Mouse (Mus musculus) liver, postnatal 0 days (tissue): ENCODE data around the gene Arhgap15.

ENCODE experiments used
- CTCF ChIP-seq: sonication (generic); IDR thresholded peaks from 2 replicates; pipeline ENCODE4 v1.5.1; 2016; ENCODE audit warnings: antibody characterized with exemption, low read depth
- EP300 ChIP-seq: IDR thresholded peaks from 2 replicates; pipeline ENCODE4 v1.6.1; 2016; ENCODE audit warnings: antibody characterized with exemption, low read depth, mild to moderate bottlenecking

GRCm38 (mm10) chr2:44129533-44129932 is 380.9 kb downstream of the Arhgap15 start:
- TF ChIP-seq CTCF (no peak), EP300 (no peak)
